Mouse (Mus musculus) ES-E14 (cell line): ENCODE data around the gene S100a5. TPM values are rescaled to one million over a fixed set of nuclear protein-coding genes. Genes with fewer than 3 reads are reported as not detected.

ENCODE experiments used
- DNase-seq: peaks from one replicate; pipeline ENCODE4 v3.0.0-alpha.2; 2013; ENCODE audit warnings: low read depth, low spot score
- H3K27ac ChIP-seq: 2 replicates; pipeline ENCODE4 v1.5.1; 2012; ENCODE audit warnings: low read depth, mild to moderate bottlenecking, low read length, moderate library complexity, mixed read lengths; ENCODE audit not compliant: poor library complexity, insufficient read depth, severe bottlenecking
- H3K36me3 ChIP-seq: 2 replicates; pipeline ENCODE4 v1.6.1; 2012; ENCODE audit warnings: mild to moderate bottlenecking, low read length, moderate library complexity, mixed read lengths; ENCODE audit not compliant: control insufficient read depth, poor library complexity, insufficient read depth, severe bottlenecking
- H3K4me1 ChIP-seq, 2 experiments: fragments of 150-350 bp in 1 of 2; sonication (generic) in 1 of 2; 2 replicates each; pipeline ENCODE4 v1.6.1; 2012; ENCODE audit warnings: low read length in 2 of 2, mild to moderate bottlenecking in 1 of 2, mixed read lengths in 1 of 2; ENCODE audit not compliant: control insufficient read depth in 2 of 2, insufficient read depth in 2 of 2, poor library complexity in 1 of 2
- H3K4me3 ChIP-seq, 2 experiments: fragments of 150-350 bp in 1 of 2; sonication (generic) in 1 of 2; 2 replicates each; pipeline ENCODE4 v1.5.1; 2012; ENCODE audit warnings: low read length in 2 of 2, low read depth in 1 of 2, mild to moderate bottlenecking in 1 of 2, mixed read lengths in 1 of 2; ENCODE audit not compliant: insufficient read depth in 1 of 2, poor library complexity in 1 of 2, severe bottlenecking in 1 of 2
- H3K9ac ChIP-seq: 2 replicates; pipeline ENCODE4 v1.6.1; 2012; ENCODE audit warnings: low read depth, mild to moderate bottlenecking, low read length, mixed read lengths; ENCODE audit not compliant: poor library complexity, insufficient read depth, severe bottlenecking
- H3K9me3 ChIP-seq: fragments of 150-350 bp; sonication (generic); 2 replicates; pipeline ENCODE4 v1.6.1; 2012; ENCODE audit warnings: low read depth, mild to moderate bottlenecking, low read length; ENCODE audit not compliant: control insufficient read depth, insufficient read depth
- CHD2 ChIP-seq: IDR thresholded peaks from 2 replicates; pipeline ENCODE4 v1.6.1; 2014; ENCODE audit warnings: mild to moderate bottlenecking, low read depth, low read length, inconsistent platforms
- HCFC1 ChIP-seq: IDR thresholded peaks from 2 replicates; pipeline ENCODE4 v1.6.1; 2012; ENCODE audit warnings: low read length, inconsistent platforms, borderline replicate concordance; ENCODE audit not compliant: insufficient read depth
- MAFK ChIP-seq: IDR thresholded peaks from 2 replicates; pipeline ENCODE4 v1.6.1; 2014; ENCODE audit warnings: mild to moderate bottlenecking, low read depth, low read length, inconsistent platforms; ENCODE audit not compliant: insufficient read depth
- ZC3H11A ChIP-seq: IDR thresholded peaks from 2 replicates; pipeline ENCODE4 v1.6.1; 2012; ENCODE audit warnings: low read depth, mild to moderate bottlenecking, inconsistent platforms, low read length, borderline replicate concordance
- ZNF384 ChIP-seq: IDR thresholded peaks from 2 replicates; pipeline ENCODE4 v1.6.1; 2012; ENCODE audit warnings: low read depth, low read length, inconsistent platforms
- in situ Hi-C, 2 experiments: fragments of 600-800 bp; cut with MboI; formaldehyde crosslinking; loops; one replicate each; pipeline ENCODE4 v1.15.1; 2025; ENCODE audit warnings: low sequenced_read_pairs in 2 of 2, inconsistent platforms in 1 of 2; ENCODE audit not compliant: unreplicated experiment in 2 of 2
- total RNA-seq: library from RNA; depleted of rRNA; stranded (reverse); fragments of 300-350 nt; gene quantifications from 2 replicates; pipeline ENCODE4 v1.2.3, GENCODE M21; 2012; rRNA removed

Gene S100a5
- total RNA-seq, 1 experiment, result not detected

GRCm38 (mm10) chr3:90659364-90660044 lies 51.2 kb downstream of the S100a5 start:
- no peak for TF ChIP-seq CHD2
- TF ChIP-seq ZC3H11A, result no peak
- no peak for TF ChIP-seq MAFK
- no peak for TF ChIP-seq ZNF384
- TF ChIP-seq HCFC1, result no peak
- Histone ChIP-seq H3K36me3 (no peaks in the 10 kb centered on the region), H3K9me3 (no peaks in the 10 kb centered on the region), H3K4me3 (no peak overlapping the region), H3K4me1 (no peaks in the 10 kb centered on the region), H3K27ac (no peak overlapping the region), H3K9ac (no peak overlapping the region)
- DNase-seq, result no peak
- in situ Hi-C loops, result loop anchor here in 1 of 2 experiments (5.0 kb wide), 1 partner anchor 48 kb away; no protein-coding TSS in a partner anchor

Other genes with a start within 250 kb of the S100a5 start
- gene Slc27a3, start 218.6 kb upstream of the S100a5 start, total RNA-seq, result 22.9 and 43.7 TPM in 2 replicates
- 62.7 and 72.4 TPM in 2 replicates for gene Ints3, start 174.9 kb upstream of the S100a5 start, total RNA-seq
- 16.4 and 21.6 TPM in 2 replicates for gene Npr1, start 142.7 kb upstream of the S100a5 start, total RNA-seq
- gene Ilf2, start 132.4 kb upstream of the S100a5 start, total RNA-seq, result 153 and 165 TPM in 2 replicates
- gene Snapin, start 117.5 kb upstream of the S100a5 start, total RNA-seq, result 24.7 and 33.6 TPM in 2 replicates
- gene Chtop, start 99.0 kb upstream of the S100a5 start, total RNA-seq, result 84.0 and 110 TPM in 2 replicates
- 1.7 and 2.3 TPM in 2 replicates for gene S100a1, start 94.1 kb upstream of the S100a5 start, total RNA-seq
- 5.3 and 8.2 TPM in 2 replicates for gene S100a13, start 94.1 kb upstream of the S100a5 start, total RNA-seq
- 0.54 TPM in 1 of 2 replicates, not detected in the other for gene S100a14, start 81.7 kb upstream of the S100a5 start, total RNA-seq
- gene S100a16, start 71.3 kb upstream of the S100a5 start, total RNA-seq, result 3.2 TPM in 2 replicates
- 0.95 and 1.6 TPM in 2 replicates for gene S100a3, start 47.9 kb upstream of the S100a5 start, total RNA-seq
- not detected in 2 replicates for gene S100a2, start 18.3 kb upstream of the S100a5 start, total RNA-seq
- gene Gm42674, start 6.6 kb upstream of the S100a5 start, total RNA-seq, result not detected in 2 replicates
- 2.0 and 6.9 TPM in 2 replicates for gene S100a4, start 4.8 kb upstream of the S100a5 start, total RNA-seq
- gene S100a6, start 4.4 kb downstream of the S100a5 start, total RNA-seq, result 488 and 912 TPM in 2 replicates
- 0.32 and 1.1 TPM in 2 replicates for gene S100a7a, start 45.5 kb downstream of the S100a5 start, total RNA-seq
- not detected in 2 replicates for gene S100a8, start 60.5 kb downstream of the S100a5 start, total RNA-seq
- not detected in 2 replicates for gene S100a9, start 87.2 kb downstream of the S100a5 start, total RNA-seq
- gene Pglyrp4, start 118.4 kb downstream of the S100a5 start, total RNA-seq, result not detected in 2 replicates
- not detected in 2 replicates for gene Gm5849, start 169.4 kb downstream of the S100a5 start, total RNA-seq